Mouse (Mus musculus): ENCODE measurements at regions not wholly inside any gene's neighbourhood (a gene's known extent, or its start where the extent isn't known, plus 50 kb on each side); places are given as distances from the start of the nearest gene placed in this dataset.

- H3K27me3 ChIP-seq (ENCODE audit: control insufficient read depth, insufficient read depth, low read length): no peaks in the 10 kb centered on the region
- 0 out of 2 replicates have a peak, but pooled peaks cover 3% of the 10 kb centered on the region for H3K4me1 ChIP-seq (ENCODE audit: control insufficient read depth, insufficient read depth, low read length)
- no peaks in the 10 kb centered on the region for H3K36me3 ChIP-seq (ENCODE audit: control insufficient read depth, insufficient read depth, low read length)
- H3K9ac ChIP-seq (replicated peaks; ENCODE audit: low read depth, low read length): no peak overlapping the region
- no peak overlapping the region for H3K27ac ChIP-seq (ENCODE audit: low read length)
- no peak overlapping the region for H3K4me3 ChIP-seq (ENCODE audit: low read depth, low read length)
- WGBS: 82% methylated on average over 3 of the region's 3 CpGs
- H3K4me2 ChIP-seq (replicated peaks; ENCODE audit: low read depth, low read length): no peak overlapping the region
- ATAC-seq (ENCODE audit: insufficient number of reproducible peaks, insufficient read depth, low FRiP score, low read depth): no peak
- no peaks in the 10 kb centered on the region for H3K9me3 ChIP-seq (ENCODE audit: control insufficient read depth, low read depth, low read length)
Measured at GRCm38 (mm10) chr14:118426562-118426961, 159.8 kb downstream of the Gm9376 start.

- H3K27ac ChIP-seq (ENCODE audit: low read length): no peak overlapping the region
- no peaks in the 10 kb centered on the region for H3K4me1 ChIP-seq (ENCODE audit: control insufficient read depth, insufficient read depth, low read length)
- no peak for ATAC-seq (ENCODE audit: insufficient number of reproducible peaks, insufficient read depth, low FRiP score, low read depth)
- 90% methylated on average over 4 of the region's 4 CpGs for WGBS
- peaks cover 7% of the 10 kb centered on the region; the same call in 1 of the 2 replicates for H3K27me3 ChIP-seq (ENCODE audit: control insufficient read depth, insufficient read depth, low read length)
- no peak overlapping the region for H3K4me2 ChIP-seq (replicated peaks; ENCODE audit: low read depth, low read length)
- no peaks in the 10 kb centered on the region for H3K9me3 ChIP-seq (ENCODE audit: control insufficient read depth, low read depth, low read length)
- no peak overlapping the region for H3K4me3 ChIP-seq (ENCODE audit: low read depth, low read length)
- H3K9ac ChIP-seq (replicated peaks; ENCODE audit: low read depth, low read length): no peak overlapping the region
- no peaks in the 10 kb centered on the region for H3K36me3 ChIP-seq (ENCODE audit: control insufficient read depth, insufficient read depth, low read length)
Measured at GRCm38 (mm10) chr14:118430286-118430685, 163.5 kb downstream of the Gm9376 start.

DNA sequence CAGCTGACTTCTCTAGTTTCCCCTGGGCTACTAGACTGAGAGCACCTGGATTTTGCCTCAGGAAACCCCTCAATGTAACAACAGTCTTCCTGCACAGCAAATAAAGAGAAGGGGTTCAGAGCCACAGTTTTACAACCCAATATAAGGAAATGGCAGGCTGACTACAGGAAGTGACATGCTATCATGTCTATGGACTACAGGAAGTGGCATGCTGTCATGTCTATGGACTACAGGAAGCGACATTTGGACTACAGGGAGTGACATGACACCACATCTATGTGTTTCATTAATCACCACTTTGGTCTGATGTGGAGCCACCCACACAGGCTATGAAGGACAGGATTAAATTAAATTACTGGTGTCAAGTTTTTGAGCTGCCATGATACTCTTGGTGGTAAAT lies 164.0 kb downstream of the Gm9376 start:
- no peak overlapping the region for H3K4me2 ChIP-seq (replicated peaks; ENCODE audit: low read depth, low read length)
- peaks cover 7% of the 10 kb centered on the region; the same call in 1 of the 2 replicates for H3K27me3 ChIP-seq (ENCODE audit: control insufficient read depth, insufficient read depth, low read length)
- no peak for ATAC-seq (ENCODE audit: insufficient number of reproducible peaks, insufficient read depth, low FRiP score, low read depth)
- 84% methylated on average over 1 of the region's 1 CpGs for WGBS
- no peaks in the 10 kb centered on the region for H3K9me3 ChIP-seq (ENCODE audit: control insufficient read depth, low read depth, low read length)
- H3K4me1 ChIP-seq (ENCODE audit: control insufficient read depth, insufficient read depth, low read length): no peaks in the 10 kb centered on the region
- no peak overlapping the region for H3K27ac ChIP-seq (ENCODE audit: low read length)
- no peak overlapping the region for H3K4me3 ChIP-seq (ENCODE audit: low read depth, low read length)
- H3K36me3 ChIP-seq (ENCODE audit: control insufficient read depth, insufficient read depth, low read length): no peaks in the 10 kb centered on the region
- no peak overlapping the region for H3K9ac ChIP-seq (replicated peaks; ENCODE audit: low read depth, low read length)

DNA sequence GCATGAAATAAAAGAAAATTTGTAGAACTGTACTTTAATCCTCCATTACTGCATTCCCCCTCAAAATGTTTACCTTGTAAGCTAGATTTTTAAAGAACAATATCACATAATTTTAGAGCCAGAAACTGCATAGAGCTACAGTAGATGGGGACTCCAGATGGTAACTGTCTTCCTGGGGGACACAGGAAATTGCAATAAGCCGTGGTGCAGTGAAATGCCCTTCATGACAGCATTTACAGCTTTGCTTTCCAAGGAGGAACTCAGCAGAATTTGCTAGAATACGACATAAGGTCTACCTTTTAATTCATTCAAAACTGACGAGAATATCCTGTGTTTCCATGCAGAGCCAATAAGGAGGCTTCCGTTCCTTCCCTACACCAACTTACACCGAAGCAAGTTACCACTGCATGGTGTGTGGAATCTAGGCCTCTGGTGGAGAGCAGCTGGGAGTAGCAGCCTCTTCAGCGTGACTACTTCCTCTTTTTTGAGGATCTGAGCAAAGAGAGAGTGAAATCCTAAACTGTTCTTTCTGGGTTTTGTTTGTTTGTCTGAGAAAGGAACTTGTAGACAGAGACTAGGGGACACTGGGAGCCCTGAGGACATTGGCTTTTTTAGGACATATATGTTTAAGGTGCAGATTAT lies 164.6 kb downstream of the Gm9376 start:
- no peak overlapping the region for H3K4me3 ChIP-seq (ENCODE audit: low read depth, low read length)
- H3K36me3 ChIP-seq (ENCODE audit: control insufficient read depth, insufficient read depth, low read length): no peaks in the 10 kb centered on the region
- WGBS: 70% methylated on average over 6 of the region's 6 CpGs
- peaks cover 7% of the 10 kb centered on the region; the same call in 1 of the 2 replicates for H3K27me3 ChIP-seq (ENCODE audit: control insufficient read depth, insufficient read depth, low read length)
- H3K4me1 ChIP-seq (ENCODE audit: control insufficient read depth, insufficient read depth, low read length): no peaks in the 10 kb centered on the region
- H3K4me2 ChIP-seq (replicated peaks; ENCODE audit: low read depth, low read length): no peak overlapping the region
- H3K27ac ChIP-seq (ENCODE audit: low read length): no peak overlapping the region
- no peaks in the 10 kb centered on the region for H3K9me3 ChIP-seq (ENCODE audit: control insufficient read depth, low read depth, low read length)
- ATAC-seq (ENCODE audit: insufficient number of reproducible peaks, insufficient read depth, low FRiP score, low read depth): no peak
- H3K9ac ChIP-seq (replicated peaks; ENCODE audit: low read depth, low read length): no peak overlapping the region
